Mouse (Mus musculus) c-Kit-positive CD71-positive TER-119-negative erythroid progenitor cells, embryonic 14.5 days (primary cell): Measurements from ENCODE around the gene Palm2.

Experiments
- DNase-seq: peaks from one replicate; pipeline ENCODE4 v3.0.0-alpha.2; 2013; ENCODE audit warnings: low read depth

The Palm2 gene

DNA sequence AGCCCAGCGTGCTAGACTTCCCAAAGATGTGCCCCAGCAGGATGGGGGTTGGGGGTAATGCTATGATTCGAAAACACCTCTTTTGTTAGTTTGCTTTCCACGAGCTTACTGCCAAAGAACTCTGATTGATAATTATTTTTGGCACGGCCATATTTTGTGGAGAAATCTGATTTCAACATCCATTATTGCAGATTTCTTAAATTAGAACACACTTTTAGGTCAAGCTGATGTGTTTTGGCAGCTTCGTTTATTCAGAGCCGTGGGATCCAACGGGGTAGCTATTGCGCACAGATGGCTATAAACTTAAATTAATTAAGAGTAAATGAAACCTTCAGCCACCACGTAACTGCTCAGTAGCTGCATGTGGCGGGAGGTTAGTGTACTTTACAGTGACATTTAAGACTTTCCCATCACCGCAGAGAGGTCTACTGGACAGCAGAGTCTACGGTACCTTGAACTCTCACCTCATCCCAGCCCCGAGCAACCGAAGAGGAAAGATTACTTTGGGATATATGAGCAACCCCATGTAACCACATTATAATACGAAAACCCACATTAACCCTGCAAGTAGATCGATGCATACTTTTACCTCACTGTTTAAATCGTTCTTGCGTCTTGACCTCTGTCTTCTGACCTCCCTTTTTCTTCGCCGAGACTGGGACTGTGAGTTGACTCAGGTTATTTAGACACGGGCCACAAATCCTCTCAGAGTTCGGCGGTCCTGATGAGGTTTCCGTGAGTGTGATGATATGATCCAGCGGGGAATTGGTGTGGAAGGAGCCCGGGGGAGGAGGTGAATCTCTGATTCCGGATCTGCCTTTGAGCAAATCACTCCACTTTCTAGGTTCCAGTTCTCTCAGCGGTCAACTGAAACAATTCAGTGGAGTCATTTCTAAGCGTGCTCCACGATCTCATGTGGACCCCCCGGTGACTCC is 80.2 kb downstream of the Palm2 start:
- no peak for DNase-seq

DNA sequence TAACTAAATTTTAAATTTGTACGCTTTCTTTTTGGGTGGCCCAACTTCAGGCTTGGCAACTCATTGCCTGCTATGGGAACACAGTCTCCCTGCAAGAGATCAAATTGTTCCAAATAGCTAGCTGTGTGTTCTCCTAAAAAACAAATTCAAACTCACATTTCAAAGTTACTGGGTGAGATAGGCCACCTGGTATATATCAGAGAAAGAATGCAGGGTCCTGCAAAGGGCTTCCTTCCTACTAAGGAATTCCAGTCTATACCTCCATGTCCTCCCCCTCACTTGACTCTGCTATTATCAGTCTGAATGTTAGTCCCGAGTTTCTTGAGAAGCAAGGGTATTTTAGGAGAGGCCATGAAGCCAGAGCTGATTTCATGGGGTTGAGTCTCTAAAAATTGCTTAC is 81.3 kb downstream of the Palm2 start:
- DNase-seq = no peak

DNA sequence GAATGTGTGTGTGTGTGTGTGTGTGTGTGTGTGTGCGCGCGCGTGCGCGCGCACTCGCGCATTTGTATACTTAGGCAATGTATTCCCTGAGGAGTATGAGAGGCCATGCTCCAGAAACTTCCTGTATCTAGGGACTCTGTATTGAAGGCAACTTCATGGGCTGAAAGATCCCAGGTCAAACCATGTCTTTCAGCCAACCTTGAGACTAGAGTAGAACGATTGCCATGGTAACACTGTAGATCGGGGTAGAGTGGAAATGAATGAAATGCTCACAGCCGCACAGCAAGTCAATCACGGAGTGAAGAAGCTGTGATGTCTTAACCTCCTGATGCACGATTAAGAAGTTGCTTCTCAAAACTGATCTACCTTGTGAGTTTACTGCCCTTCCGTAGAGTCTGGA is 89.4 kb downstream of the Palm2 start:
- DNase-seq = no peak

DNA sequence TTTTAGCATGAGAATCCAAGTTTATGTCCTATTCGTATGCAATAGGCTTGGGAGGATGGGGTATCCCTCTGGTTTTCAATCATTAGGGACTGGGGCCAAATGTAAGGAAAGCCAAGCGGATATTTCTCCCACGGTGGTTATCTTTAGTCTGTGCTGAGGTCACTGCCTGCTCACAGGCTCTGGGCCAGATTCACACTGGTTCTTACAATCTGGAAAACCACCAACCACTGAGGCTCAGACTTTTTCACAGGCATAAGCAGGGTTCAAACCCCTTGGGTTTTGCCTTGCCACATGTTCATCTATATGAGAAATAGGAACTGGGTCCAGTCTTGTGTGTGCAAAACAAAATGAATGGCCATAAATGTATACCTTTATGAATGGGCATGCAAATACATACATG is 90.4 kb downstream of the Palm2 start:
- no peak for DNase-seq

DNA sequence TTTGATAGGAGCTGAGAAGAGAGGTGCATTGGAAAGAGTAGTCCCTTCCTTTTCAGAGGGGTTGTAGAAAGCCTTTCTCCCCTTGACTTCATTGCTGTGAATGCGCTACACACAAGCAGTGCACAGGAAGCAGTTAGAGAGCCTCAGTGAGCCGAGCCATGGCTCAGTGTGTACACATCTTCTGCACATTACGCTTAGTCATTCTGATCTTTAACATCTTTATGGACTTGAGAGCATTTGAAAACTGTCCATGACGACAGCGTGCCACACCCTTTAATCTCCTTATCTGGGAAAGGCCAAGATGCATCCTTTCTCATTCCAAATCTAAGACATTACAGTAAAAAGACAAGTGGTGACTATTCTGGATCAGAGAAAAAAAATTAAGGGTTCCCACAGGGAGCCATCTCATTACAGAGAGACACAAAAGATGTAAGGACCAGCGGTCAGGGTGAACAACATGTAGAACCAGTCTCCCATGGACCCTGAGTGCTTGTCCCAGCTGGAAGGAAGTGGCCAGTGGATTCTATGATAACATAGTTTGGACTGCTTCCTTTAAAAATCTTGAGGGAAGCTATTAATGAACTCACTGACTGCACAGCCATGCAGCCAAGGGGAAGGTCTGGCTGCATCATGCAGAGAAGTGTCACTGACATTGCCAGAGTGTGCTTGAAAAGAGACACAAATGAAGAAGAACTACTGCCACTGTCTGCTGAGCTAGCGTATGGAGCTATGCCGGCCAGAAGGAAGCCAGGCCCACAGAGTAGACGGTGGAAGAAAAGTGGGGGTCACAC is 91.4 kb downstream of the Palm2 start:
- no peak for DNase-seq

DNA sequence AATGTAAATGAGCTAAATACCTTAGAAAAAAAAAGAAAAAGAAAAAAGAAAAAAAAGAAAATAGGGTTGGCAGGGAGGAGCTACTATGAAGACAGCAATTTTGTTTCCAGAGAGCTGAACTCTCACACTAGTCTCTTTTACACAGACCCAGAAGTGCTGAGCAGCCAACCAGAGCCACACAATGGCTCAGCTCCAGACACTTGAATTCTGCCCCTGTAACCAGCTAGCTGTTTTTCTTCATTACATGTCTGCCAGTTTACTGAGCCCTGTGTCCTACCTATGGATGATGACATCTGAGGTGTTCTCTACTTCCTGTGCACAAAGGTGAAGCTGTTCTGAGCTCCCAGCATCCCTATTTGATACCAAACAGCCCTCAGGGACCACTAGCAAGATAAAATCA is 94.2 kb downstream of the Palm2 start:
- no peak for DNase-seq

DNA sequence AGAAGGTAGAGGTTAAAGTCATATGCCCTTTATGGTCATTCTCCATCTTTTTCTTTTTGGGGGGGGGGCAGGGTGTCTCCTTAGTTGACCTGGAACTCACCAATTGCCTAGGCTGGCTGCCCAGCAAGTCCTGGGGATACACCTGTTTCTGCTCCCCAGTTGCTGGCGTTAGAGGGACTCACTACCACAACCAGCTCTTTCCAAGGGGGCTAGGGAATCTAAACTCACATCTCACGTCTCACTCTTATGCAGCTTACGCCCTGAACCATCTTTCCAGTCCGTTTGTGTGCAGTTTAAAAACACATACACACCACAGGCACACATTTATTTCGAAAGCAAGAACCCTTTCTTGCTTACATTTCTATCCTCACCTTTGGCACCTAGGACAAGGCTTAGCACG is 99.6 kb downstream of the Palm2 start:
- no peak for DNase-seq

DNA sequence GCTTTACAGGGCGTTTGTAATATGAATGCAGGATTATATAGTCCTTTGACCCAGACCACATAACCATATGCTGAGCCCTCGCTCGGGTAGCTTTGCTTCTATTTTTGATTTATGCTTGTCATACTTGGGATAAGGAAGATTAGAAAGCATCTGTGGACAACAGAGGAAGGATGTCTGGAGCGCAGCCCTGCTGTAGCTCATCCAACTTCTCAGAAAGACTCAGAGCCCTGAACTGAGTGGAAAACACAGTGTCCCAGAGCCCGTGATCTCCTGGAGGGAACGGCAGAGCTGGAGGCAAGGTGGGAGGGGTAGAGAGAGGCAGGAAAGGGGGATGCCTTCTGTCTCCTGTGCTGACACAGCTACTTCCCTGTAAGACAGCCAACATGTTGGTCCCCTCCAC is 100.2 kb downstream of the Palm2 start:
- DNase-seq = no peak

DNA sequence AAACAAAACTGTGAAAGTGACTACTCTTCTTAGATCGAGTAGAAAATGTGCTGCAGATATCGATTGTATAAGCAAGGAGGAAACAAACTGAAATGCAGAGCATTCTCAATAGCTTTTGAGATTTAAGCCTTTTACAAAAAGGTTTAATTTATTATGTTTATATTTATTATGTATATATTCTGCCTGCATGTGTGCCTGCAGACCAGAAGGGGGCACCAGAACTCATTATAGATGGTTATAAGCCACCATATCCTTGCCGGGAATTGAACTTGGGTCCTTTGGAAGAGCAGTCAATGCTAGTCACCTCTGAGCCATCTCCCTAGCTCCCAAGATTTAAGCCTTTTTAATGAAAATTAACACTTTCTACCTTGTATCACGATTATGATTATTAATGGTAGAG is 101.0 kb downstream of the Palm2 start:
- DNase-seq = no peak

DNA sequence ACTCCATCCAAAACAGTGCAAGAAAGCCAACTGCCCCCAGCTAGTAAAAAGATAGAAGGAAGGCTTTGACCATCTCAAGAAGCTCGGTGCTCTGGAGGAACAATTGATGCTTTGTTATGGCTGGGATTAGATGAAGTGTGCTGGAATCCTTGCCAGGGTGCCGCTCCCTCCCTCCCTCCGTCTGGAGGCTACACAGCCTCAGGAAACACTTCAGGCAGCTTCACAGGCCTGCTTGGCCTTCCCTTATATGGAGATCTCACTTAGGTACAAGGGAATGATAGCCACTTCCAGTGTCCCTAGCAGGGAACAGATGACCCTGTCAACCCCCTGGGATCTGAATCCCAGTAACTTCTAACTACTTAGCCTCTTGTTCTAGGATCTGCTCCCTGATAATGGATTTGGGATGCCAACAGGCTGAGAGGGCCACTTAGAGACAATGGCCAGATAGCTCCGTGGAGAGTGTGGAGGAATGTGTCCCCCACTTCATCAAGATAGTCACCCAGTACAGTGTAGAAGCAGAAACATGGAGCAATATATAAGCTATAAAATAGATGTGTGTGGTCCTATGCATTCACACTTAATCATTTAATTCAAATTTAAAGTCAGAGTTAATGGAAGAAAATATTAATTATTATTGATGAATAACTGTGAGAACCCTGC is 104.1 kb downstream of the Palm2 start:
- DNase-seq = no peak

DNA sequence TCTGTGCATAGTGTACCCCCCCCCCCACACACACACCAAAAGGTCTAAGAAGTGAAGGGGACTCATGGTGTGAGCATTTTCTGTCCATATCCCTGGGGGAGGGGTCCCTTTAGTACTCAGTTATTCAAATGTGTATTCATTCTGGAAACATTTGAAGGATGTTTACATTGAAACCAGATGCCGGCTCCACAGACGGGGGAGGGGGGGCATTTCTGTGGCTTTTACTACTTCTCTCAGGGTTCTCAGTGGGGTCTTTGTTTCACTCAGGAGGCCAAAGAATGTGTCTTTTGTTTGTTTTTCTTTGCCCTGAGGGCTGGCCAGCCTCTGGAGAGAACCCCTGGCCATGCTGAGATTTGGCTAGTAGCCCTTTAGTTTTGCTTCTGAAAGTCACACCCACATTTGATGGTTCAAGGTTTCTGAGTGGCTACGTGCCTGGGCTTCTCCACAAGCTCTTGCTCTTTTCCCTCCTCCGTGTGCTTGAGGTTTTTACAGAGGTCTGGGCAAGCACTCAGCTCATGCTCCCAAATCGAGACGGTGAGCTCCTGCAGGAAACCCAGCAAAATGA is 109.7 kb downstream of the Palm2 start:
- DNase-seq = no peak

DNA sequence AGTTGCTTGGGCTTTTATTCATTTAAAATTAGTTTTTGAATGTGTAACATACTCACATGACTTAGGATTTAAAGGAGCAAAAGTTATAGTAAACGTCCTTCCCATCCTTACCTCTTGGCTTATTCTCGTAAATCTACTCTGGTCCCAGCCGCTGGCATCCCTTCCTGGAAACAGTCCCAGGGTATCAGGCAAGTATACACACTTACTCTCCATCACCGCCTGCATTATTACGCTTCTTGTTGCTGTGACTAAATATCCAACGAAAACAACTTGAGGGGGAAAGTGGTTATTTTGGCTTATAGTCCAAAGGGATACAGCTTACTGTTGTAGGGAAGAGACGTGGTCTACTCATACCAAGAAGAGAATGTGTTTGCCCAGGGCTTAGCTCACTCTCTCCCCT is 113.7 kb downstream of the Palm2 start:
- no peak for DNase-seq

DNA sequence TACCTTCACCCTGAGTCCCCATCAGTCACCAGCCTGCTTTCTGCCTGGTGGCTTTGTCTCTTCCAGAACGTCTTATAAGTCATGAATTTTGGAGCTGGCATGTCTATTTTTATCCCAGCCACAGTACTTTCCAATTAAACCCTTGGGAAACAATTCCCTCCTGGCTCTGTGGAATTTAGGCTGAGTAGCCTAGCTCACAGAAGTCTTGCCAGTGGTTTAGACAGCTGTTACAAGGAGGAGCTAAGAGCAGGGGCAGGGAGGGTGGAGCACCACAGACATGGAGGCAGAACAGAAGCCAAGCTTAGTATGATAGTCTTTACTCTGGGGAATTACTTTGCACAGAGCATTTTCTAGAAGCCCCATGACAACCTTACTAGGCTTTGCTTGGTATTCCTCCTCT is 116.2 kb downstream of the Palm2 start:
- DNase-seq = no peak

DNA sequence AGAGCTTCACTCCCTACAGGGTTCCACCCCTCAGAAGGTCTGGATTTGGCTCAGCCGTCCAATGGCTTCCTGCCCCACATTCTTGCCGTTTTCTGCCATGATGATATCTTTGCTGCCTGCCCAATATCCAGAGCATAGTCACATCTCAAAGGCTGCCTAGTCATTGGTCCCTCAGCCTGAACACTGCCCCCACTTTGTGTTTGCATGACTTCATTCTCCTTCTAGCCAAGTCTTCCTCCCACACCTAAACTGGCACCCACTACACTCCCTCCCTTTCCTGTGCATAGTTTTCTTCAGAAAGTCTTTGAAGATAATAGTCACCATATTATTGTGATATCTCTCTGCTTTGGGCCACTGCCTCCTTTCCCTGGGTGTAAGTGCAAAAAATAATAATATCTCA is 123.1 kb downstream of the Palm2 start:
- no peak for DNase-seq

DNA sequence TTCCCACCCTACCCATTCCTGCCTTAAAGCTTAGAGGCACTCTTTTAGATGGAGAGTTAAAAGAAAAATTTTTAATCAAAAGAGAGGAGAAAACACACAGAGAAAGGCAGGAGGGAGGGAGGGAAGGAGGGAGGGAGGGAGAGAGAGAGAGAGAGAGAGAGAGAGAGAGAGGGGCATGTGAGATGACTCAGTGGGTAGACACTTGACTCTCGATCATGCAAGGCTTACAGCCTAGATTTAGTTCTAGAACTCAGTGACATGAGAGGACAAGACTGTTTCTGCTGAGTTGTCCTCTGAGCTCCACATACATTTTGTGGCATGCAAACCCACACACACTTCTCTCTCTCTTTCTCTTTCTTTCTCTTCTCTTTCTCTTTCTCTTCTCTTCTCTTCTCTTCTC is 125.4 kb downstream of the Palm2 start:
- DNase-seq = no peak

DNA sequence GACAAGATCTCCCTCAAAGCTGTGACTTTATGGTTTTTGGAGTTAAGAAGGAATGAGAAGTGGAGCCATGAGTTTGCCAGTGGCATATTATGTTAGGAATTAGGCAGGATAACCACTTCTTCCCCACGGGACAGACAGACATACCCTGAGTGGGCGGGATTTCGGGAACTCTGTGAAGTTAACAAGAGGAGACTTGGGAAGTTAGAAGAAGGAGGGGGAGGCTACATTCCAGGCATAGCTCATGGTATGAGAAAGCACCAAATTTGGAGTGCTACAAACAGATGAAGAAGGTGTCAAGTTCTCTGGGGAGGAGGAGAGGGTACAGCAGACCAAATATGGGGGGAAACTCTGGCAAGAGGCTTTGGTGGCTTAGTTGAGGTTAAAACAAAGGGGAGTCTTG is 126.0 kb downstream of the Palm2 start:
- no peak for DNase-seq

DNA sequence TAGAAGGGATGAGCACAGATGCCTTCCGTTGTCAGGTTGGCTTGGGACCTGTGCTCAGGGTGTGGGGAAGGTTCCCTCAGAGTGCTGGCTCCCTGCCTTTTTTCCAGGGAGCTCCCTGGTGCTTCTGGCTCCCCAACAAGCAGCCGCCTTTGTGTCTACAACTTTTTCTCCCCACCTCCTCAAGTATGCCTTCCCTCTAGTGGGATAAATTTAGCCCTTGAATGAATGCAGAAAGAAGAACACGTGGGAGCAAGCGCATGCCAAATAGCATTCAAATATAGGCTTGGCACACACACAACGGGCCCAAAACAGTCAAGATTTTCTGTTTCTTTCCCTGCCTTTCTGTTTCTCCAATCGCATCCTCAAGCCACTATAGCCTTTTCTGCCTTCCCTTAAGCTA is 127.0 kb downstream of the Palm2 start:
- no peak for DNase-seq

DNA sequence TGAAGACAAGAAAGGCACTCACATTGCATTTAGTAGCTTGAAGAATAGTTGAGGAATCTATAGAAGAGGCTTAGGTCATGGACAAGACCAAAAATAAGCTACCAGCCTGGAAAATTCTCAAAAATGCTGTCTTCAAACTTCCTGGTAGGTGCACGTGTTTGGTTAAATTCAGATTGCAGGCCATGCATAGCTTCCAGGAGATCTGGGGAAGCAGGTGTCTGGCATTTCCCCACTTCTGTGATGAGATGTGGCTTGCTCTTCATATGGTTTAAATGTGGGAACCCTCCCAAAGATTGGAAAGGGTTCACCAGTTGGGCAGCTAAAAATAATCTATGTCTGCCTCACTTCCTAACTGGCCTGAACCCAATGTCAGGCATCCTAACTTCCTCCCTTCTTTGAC is 131.2 kb downstream of the Palm2 start:
- DNase-seq = no peak

DNA sequence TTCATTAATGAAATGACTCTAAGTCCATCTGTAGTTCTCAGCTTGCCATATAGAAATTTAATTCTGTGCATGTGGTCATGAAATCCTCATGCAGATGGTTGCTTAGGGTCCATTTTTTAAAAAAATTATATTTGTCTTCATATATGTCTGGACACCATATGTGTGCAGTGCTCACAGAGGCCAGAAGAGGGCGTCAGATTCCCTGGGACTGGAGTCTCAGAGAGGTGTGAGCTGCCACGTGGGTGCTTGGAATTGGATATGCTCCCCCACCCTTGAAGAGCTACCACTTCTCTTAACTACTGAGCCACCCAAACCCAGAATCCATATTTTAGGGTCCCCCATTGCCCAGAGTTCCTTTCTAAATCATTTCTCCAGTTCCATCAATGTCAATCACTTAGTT is 131.8 kb downstream of the Palm2 start:
- no peak for DNase-seq

DNA sequence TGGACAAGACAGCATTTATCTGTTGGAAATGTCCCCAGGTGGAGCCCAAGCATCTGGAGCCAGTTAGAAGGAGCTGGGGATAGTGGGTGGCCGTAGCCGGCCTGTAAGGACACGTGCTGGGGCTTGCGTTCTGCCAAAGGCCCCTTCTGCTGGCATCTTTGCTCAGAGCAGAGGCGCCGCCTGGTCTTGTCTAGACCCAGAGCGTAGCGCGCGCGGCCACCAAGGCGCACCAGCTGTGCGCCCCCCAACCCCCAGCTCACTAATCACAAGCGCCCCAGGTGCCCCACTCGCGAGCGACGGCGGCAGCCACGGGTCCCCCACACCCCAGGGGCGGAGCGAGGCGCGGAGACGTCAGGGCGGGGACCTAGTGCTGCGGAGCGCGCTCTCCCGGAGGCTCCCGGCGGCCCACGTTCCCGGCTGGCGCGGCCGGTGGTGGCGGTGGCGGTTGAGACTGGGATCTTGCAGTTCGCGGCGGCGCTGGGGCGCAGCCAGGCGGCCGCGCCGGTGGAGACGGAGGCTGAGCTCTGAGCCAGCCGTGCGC is 133.7 kb downstream of the Palm2 start, which contains the start of gene Pakap:
Gene Pakap, plus strand, starts transcription at position 514 of the 541 bp plus-strand sequence.
- DNase-seq = no peak

DNA sequence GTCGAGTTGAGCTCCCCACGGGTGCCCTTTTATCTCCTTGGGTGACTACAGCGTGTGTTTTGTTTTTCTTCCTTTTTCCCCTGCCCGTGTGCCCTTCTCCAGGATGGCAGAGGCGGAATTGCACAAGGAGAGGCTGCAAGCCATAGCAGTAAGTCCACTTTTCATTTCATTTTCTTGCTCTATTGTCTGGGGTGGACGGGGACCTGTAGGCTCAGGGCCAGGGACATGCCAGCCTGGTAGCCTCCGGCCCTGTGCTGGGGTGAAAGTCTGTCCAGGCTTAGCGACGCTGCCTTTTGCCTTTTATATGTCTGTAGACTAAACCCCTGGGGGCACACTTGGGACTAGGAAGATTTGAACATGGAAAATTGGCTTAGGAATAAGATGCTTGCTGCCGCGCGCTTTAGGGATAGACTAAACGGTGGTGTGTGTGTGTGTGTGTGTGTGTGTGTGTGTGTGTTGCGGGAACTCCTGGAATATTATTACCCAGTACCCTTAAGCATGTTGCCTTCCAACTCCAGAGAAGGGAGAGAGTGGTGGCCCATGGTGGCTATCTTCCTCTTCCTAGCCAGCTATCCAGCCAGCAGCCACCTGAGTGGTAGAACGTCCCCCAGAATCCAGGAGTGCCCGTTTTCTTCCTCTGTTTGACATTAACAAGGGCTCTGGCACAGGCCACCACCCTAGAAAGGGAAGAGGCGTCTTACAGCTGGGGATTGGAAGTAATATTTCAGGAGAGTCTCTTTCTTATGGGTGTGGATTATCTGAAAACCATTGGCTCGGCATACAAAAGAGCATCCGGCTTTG is 134.4 kb downstream of the Palm2 start:
- DNase-seq = no peak

DNA sequence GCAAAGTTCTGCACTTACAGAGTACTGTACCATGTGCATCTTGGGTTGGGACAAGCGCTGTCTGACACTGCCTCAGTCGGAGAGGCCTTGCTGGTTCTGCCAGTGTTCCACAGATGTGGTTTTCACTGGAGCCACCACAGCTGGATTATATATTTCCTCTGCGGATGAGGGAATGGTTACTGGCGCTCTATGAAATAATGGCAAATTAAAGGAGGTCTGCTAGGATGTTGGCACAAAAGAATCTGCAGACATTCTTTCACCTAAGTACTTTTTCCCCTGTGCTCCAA is 135.0 kb downstream of the Palm2 start:
- DNase-seq = no peak
